Mouse (Mus musculus): ENCODE data around the gene Aoc2.

- no peak for TF ChIP-seq POLR2A (IDR thresholded peaks at IDR 0.05; ENCODE audit: extremely low read depth, insufficient read depth, low read length)
- no peak for TF ChIP-seq CTCF (IDR thresholded peaks at IDR 0.05; ENCODE audit: low read depth, low read length)
Observed at GRCm38 (mm10) chr11:101359776-101360175, 34.9 kb downstream of the Aoc2 start.

Data from liver, adult 2 months (tissue).